Mouse (Mus musculus) spleen, postnatal 4 days (tissue): ENCODE measurements around the gene Timm23.
A peak's percentile ranks its signal among the peaks of the same experiment; 100 is the strongest.
"Not testable (repeated sequence)": the region's sequence is repeated elsewhere in the genome, so short reads cannot be mapped to it uniquely, and the experiment has no call there.

ENCODE experiments used
- DNase-seq, 2 experiments: peaks; one replicate each; pipeline ENCODE4 v3.0.0; 2022; ENCODE audit warnings: low spot score in 2 of 2

Gene Timm23

GRCm38 (mm10) chr14:32165278-32166061, 36.2 kb downstream of the Timm23 start:
- peak; percentile 88 to 95 for DNase-seq

GRCm38 (mm10) chr14:32164173-32165051, 37.3 kb downstream of the Timm23 start:
- no peak for DNase-seq

- no peak for DNase-seq
Measured at GRCm38 (mm10) chr14:32163203-32163888, 38.4 kb downstream of the Timm23 start.

- no peak for DNase-seq
Measured at GRCm38 (mm10) chr14:32162231-32162630, 39.5 kb downstream of the Timm23 start.

- peak in 1 of 2 experiments; percentile 33 for DNase-seq
Measured at GRCm38 (mm10) chr14:32161090-32161885, 40.4 kb downstream of the Timm23 start.

GRCm38 (mm10) chr14:32160563-32160962, 41.1 kb downstream of the Timm23 start:
- no peak for DNase-seq

- DNase-seq, result peak; percentile 98 to 99
Measured at GRCm38 (mm10) chr14:32159690-32160246, 41.9 kb downstream of the Timm23 start, which contains the start of gene Ncoa4. Gene Ncoa4, plus strand, starts transcription at chr14:32159865.

GRCm38 (mm10) chr14:32159150-32159670, 42.5 kb downstream of the Timm23 start:
- DNase-seq, result no peak

- DNase-seq, result no peak
Measured at GRCm38 (mm10) chr14:32154758-32155157, 46.9 kb downstream of the Timm23 start.

GRCm38 (mm10) chr14:32153156-32153555, 48.5 kb downstream of the Timm23 start:
- DNase-seq, result no peak

GRCm38 (mm10) chr14:32152243-32152965, 49.3 kb downstream of the Timm23 start:
- DNase-seq, result no peak

GRCm38 (mm10) chr14:32150872-32151271, 50.8 kb downstream of the Timm23 start:
- no peak for DNase-seq

- DNase-seq, result no peak
Measured at GRCm38 (mm10) chr14:32146578-32146977, 55.1 kb downstream of the Timm23 start.

GRCm38 (mm10) chr14:32145809-32146511, 55.7 kb downstream of the Timm23 start:
- DNase-seq, result peak; percentile 71 to 72

- DNase-seq, result peak; percentile 43 to 69
Measured at GRCm38 (mm10) chr14:32145401-32145800, 56.3 kb downstream of the Timm23 start.

- DNase-seq, result no peak
Measured at GRCm38 (mm10) chr14:32144734-32145133, 57.0 kb downstream of the Timm23 start.

- no peak for DNase-seq
Measured at GRCm38 (mm10) chr14:32141723-32142122, 60.0 kb downstream of the Timm23 start, which contains the start of gene Msmb. Gene Msmb, plus strand, starts transcription at chr14:32142023.

GRCm38 (mm10) chr14:32140359-32140965, 61.2 kb downstream of the Timm23 start:
- DNase-seq, result no peak

GRCm38 (mm10) chr14:32136467-32136866, 65.2 kb downstream of the Timm23 start:
- not testable (repeated sequence) for DNase-seq
